Mouse (Mus musculus) heart, embryonic 13.5 days (tissue): Measurements from ENCODE around the gene Glis3. TPM values are rescaled to one million over a fixed set of nuclear protein-coding genes. Genes with fewer than 3 reads are reported as not detected.

Experiments
- ATAC-seq: fragments of 200-750 bp; cut with Nextera tagmentation; 2 replicates; pipeline ENCODE4 v1.8.0; 2017; ENCODE audit warnings: moderate TSS enrichment; ENCODE audit not compliant: insufficient number of reproducible peaks, low FRiP score, low TSS enrichment; ENCODE audit errors: extremely low read depth
- H3K27ac ChIP-seq: fragments of 300-500 bp; sonication (generic); replicated peaks from 2 replicates; pipeline ENCODE4 v1.5.1; 2015; ENCODE audit warnings: moderate library complexity, mild to moderate bottlenecking, inconsistent platforms
- H3K27me3 ChIP-seq: fragments of 300-500 bp; sonication (generic); replicated peaks from 2 replicates; pipeline ENCODE4 v1.6.1; 2015; ENCODE audit warnings: mild to moderate bottlenecking, inconsistent platforms
- H3K36me3 ChIP-seq: fragments of 300-500 bp; sonication (generic); 2 replicates; pipeline ENCODE4 v1.6.1; 2015; ENCODE audit warnings: mild to moderate bottlenecking, inconsistent platforms
- H3K4me1 ChIP-seq: fragments of 300-500 bp; sonication (generic); 2 replicates; pipeline ENCODE4 v1.6.1; 2015; ENCODE audit warnings: inconsistent platforms
- H3K4me2 ChIP-seq: fragments of 300-500 bp; sonication (generic); 2 replicates; pipeline ENCODE4 v1.6.1; 2015; ENCODE audit warnings: inconsistent platforms, mild to moderate bottlenecking, moderate library complexity
- H3K4me3 ChIP-seq: fragments of 300-500 bp; sonication (generic); 2 replicates; pipeline ENCODE4 v1.5.1; 2015; ENCODE audit warnings: moderate library complexity, mild to moderate bottlenecking, inconsistent platforms
- H3K9ac ChIP-seq: fragments of 300-500 bp; sonication (generic); 2 replicates; pipeline ENCODE4 v1.6.1; 2015; ENCODE audit warnings: inconsistent platforms, mild to moderate bottlenecking, moderate library complexity
- H3K9me3 ChIP-seq: fragments of 300-500 bp; sonication (generic); 2 replicates; pipeline ENCODE4 v1.6.1; 2016; ENCODE audit warnings: inconsistent platforms
- WGBS: fragments of 180-500 bp; shearing (Covaris S2); methylation state at CpG from one replicate; pipeline ENCODE4 v1.1.7; 2015; ENCODE audit warnings: mixed read lengths; 5-methylcytosine and 5-hydroxymethylcytosine counted together
- polyA plus RNA-seq: library from polyadenylated mRNA; unstranded; fragments of >200 nt; fragmentation: Nextera tagmentation; extraction: Ambion mirVana; gene quantifications from 2 replicates; pipeline ENCODE4 v1.2.1, GENCODE M21; 2015

Gene Glis3
- polyA plus RNA-seq, 1 experiment from 2014 or later = 1.1 TPM

- no peaks in the 10 kb centered on the region for H3K9me3 ChIP-seq
- H3K4me3 ChIP-seq = no peak overlapping the region
- H3K9ac ChIP-seq = no peak overlapping the region
- no peaks in the 10 kb centered on the region for H3K36me3 ChIP-seq
- peaks cover 11% of the 10 kb centered on the region for H3K4me1 ChIP-seq
- H3K4me2 ChIP-seq = no peak overlapping the region
- H3K27ac ChIP-seq = no peak overlapping the region
- ATAC-seq = no peak
- no peaks in the 10 kb centered on the region for H3K27me3 ChIP-seq
- WGBS = 65% methylated on average over 5 of the region's 5 CpGs
These were observed 29.0 kb downstream of the Glis3 start for GRCm38 (mm10) chr19:28650836-28651235.

GRCm38 (mm10) chr19:28649489-28649888 is 30.4 kb downstream of the Glis3 start:
- Histone ChIP-seq H3K9ac (no peak overlapping the region), H3K4me1 (peaks cover 11% of the 10 kb centered on the region), H3K36me3 (no peaks in the 10 kb centered on the region), H3K9me3 (no peaks in the 10 kb centered on the region), H3K4me2 (no peak overlapping the region), H3K27me3 (no peaks in the 10 kb centered on the region), H3K27ac (no peak overlapping the region; the same call in 1 of the 2 replicates), H3K4me3 (no peak overlapping the region)
- ATAC-seq = no peak
- WGBS = 55% methylated on average over 5 of the region's 5 CpGs

- Histone ChIP-seq H3K4me2 (no peak overlapping the region), H3K9ac (no peak overlapping the region), H3K27me3 (no peaks in the 10 kb centered on the region), H3K4me1 (peaks cover 11% of the 10 kb centered on the region), H3K36me3 (no peaks in the 10 kb centered on the region), H3K4me3 (no peak overlapping the region), H3K27ac (no peak overlapping the region), H3K9me3 (no peaks in the 10 kb centered on the region)
- WGBS = 62% methylated on average over 4 of the region's 4 CpGs
- no peak for ATAC-seq
These were observed 31.0 kb downstream of the Glis3 start for GRCm38 (mm10) chr19:28648881-28649280.

GRCm38 (mm10) chr19:28647424-28647823 is 32.5 kb downstream of the Glis3 start:
- H3K9ac ChIP-seq = no peak overlapping the region
- H3K4me2 ChIP-seq = no peak overlapping the region
- H3K9me3 ChIP-seq = no peaks in the 10 kb centered on the region
- H3K4me1 ChIP-seq = peaks cover 11% of the 10 kb centered on the region
- no peak for ATAC-seq
- H3K27me3 ChIP-seq = no peaks in the 10 kb centered on the region
- no peak overlapping the region for H3K27ac ChIP-seq
- 79% methylated on average over 6 of the region's 6 CpGs for WGBS
- H3K36me3 ChIP-seq = no peaks in the 10 kb centered on the region
- no peak overlapping the region for H3K4me3 ChIP-seq

GRCm38 (mm10) chr19:28646286-28646685 is 33.6 kb downstream of the Glis3 start:
- WGBS = 39% methylated on average over 4 of the region's 4 CpGs
- ATAC-seq = no peak

GRCm38 (mm10) chr19:28640861-28641381 is 39.0 kb downstream of the Glis3 start:
- no peaks in the 10 kb centered on the region for H3K36me3 ChIP-seq
- peak; percentile 46; the same call in 1 of the 2 replicates for ATAC-seq
- no peak overlapping the region for H3K27ac ChIP-seq
- H3K9ac ChIP-seq = no peak overlapping the region
- no peak overlapping the region for H3K4me2 ChIP-seq
- H3K4me3 ChIP-seq = no peak overlapping the region
- 55% methylated on average over 7 of the region's 7 CpGs for WGBS
- peaks cover 11% of the 10 kb centered on the region; the same call in 1 of the 2 replicates for H3K4me1 ChIP-seq
- no peaks in the 10 kb centered on the region for H3K27me3 ChIP-seq
- no peaks in the 10 kb centered on the region for H3K9me3 ChIP-seq

More at GRCm38 (mm10) chr19:28646286-28646685, 33.6 kb downstream of the Glis3 start:
- H3K27ac ChIP-seq = no peak overlapping the region
- no peak overlapping the region for H3K4me3 ChIP-seq
- no peaks in the 10 kb centered on the region for H3K36me3 ChIP-seq
- H3K9ac ChIP-seq = no peak overlapping the region
- no peak overlapping the region for H3K4me2 ChIP-seq
- H3K27me3 ChIP-seq = no peaks in the 10 kb centered on the region
- peaks cover 11% of the 10 kb centered on the region for H3K4me1 ChIP-seq
- no peaks in the 10 kb centered on the region for H3K9me3 ChIP-seq

GRCm38 (mm10) chr19:28635991-28636553 is 43.8 kb downstream of the Glis3 start:
- Histone ChIP-seq H3K9ac (no peak overlapping the region), H3K4me2 (no peak overlapping the region), H3K4me3 (no peak overlapping the region), H3K36me3 (no peaks in the 10 kb centered on the region), H3K4me1 (peaks cover 10% of the 10 kb centered on the region; the same call in 1 of the 2 replicates), H3K27ac (no peak overlapping the region), H3K9me3 (no peaks in the 10 kb centered on the region), H3K27me3 (no peaks in the 10 kb centered on the region)
- WGBS = 60% methylated on average over 7 of the region's 8 CpGs
- no peak for ATAC-seq

- H3K36me3 ChIP-seq = no peaks in the 10 kb centered on the region
These were observed 44.9 kb downstream of the Glis3 start for GRCm38 (mm10) chr19:28634986-28635385.

GRCm38 (mm10) chr19:28628416-28628815 is 51.5 kb downstream of the Glis3 start:
- Histone ChIP-seq H3K4me3 (0 out of 2 replicates have a peak overlapping the region, but pooled peaks have one; percentile 20), H3K9ac (no peak overlapping the region), H3K4me1 (no peaks in the 10 kb centered on the region), H3K9me3 (no peaks in the 10 kb centered on the region), H3K27ac (no peak overlapping the region), H3K27me3 (no peaks in the 10 kb centered on the region), H3K36me3 (no peaks in the 10 kb centered on the region), H3K4me2 (peak overlapping the region; percentile 55)
- no peak for ATAC-seq
- 49% methylated on average over 8 of the region's 8 CpGs for WGBS

More at GRCm38 (mm10) chr19:28634986-28635385, 44.9 kb downstream of the Glis3 start:
- H3K4me2 ChIP-seq = no peak overlapping the region
- H3K9me3 ChIP-seq = no peaks in the 10 kb centered on the region
- no peak overlapping the region for H3K4me3 ChIP-seq
- no peaks in the 10 kb centered on the region for H3K27me3 ChIP-seq
- WGBS = 84% methylated on average over 3 of the region's 3 CpGs
- no peak overlapping the region for H3K27ac ChIP-seq
- ATAC-seq = no peak
- no peak overlapping the region for H3K9ac ChIP-seq
- 0 out of 2 replicates have a peak, but pooled peaks cover 4% of the 10 kb centered on the region for H3K4me1 ChIP-seq

- Histone ChIP-seq H3K4me3 (no peak overlapping the region), H3K9ac (no peak overlapping the region), H3K4me1 (peaks cover 4% of the 10 kb centered on the region; the same call in 1 of the 2 replicates), H3K27ac (no peak overlapping the region), H3K4me2 (no peak overlapping the region), H3K9me3 (no peaks in the 10 kb centered on the region), H3K27me3 (no peaks in the 10 kb centered on the region), H3K36me3 (no peaks in the 10 kb centered on the region)
- WGBS = 87% methylated on average over 5 of the region's 5 CpGs
- ATAC-seq = no peak
These were observed 53.7 kb downstream of the Glis3 start for GRCm38 (mm10) chr19:28626189-28626588.

- no peak overlapping the region for H3K27ac ChIP-seq
- peaks cover 4% of the 10 kb centered on the region; the same call in 1 of the 2 replicates for H3K4me1 ChIP-seq
- H3K9me3 ChIP-seq = no peaks in the 10 kb centered on the region
- 64% methylated on average over 1 of the region's 1 CpGs for WGBS
- no peaks in the 10 kb centered on the region for H3K36me3 ChIP-seq
- no peak for ATAC-seq
- no peak overlapping the region for H3K4me2 ChIP-seq
- no peak overlapping the region for H3K4me3 ChIP-seq
- H3K27me3 ChIP-seq = no peaks in the 10 kb centered on the region
- no peak overlapping the region for H3K9ac ChIP-seq
These were observed 55.3 kb downstream of the Glis3 start for GRCm38 (mm10) chr19:28624571-28624970.

- ATAC-seq = no peak
- WGBS = 65% methylated on average over 10 of the region's 10 CpGs
- Histone ChIP-seq H3K4me2 (no peak overlapping the region), H3K9me3 (no peaks in the 10 kb centered on the region), H3K36me3 (no peaks in the 10 kb centered on the region), H3K9ac (no peak overlapping the region), H3K4me3 (no peak overlapping the region), H3K27ac (no peak overlapping the region), H3K27me3 (no peaks in the 10 kb centered on the region), H3K4me1 (peaks cover 4% of the 10 kb centered on the region; the same call in 1 of the 2 replicates)
These were observed 56.2 kb downstream of the Glis3 start for GRCm38 (mm10) chr19:28623726-28624125.
